Mouse (Mus musculus) macrophage (primary cell): ENCODE data around the gene Large2. TPM values are rescaled to one million over a fixed set of nuclear protein-coding genes. Genes with fewer than 3 reads are reported as not detected.

Experiments used
- polyA plus RNA-seq: library from polyadenylated mRNA; stranded (reverse); fragments of 250-400 nt; gene quantifications from 3 replicates; pipeline ENCODE4 v1.2.4, GENCODE M21; 2018; ENCODE audit warnings: inconsistent platforms

The Large2 gene
- polyA plus RNA-seq, 1 experiment from 2014 or later: not detected

Other genes with a start within 250 kb of the Large2 start
- 5.9 to 14.5 TPM (median 11.3 TPM) in 3 replicates for gene Pex16, start 193 bp downstream of the Large2 start, polyA plus RNA-seq
- gene 1700029I15Rik, start 7.7 kb upstream of the Large2 start, polyA plus RNA-seq: 0.50 to 0.61 TPM (median 0.60 TPM) in 3 replicates
- 0.09 to 0.12 TPM in 2 of 3 replicates, not detected in the other for gene Mapk8ip1, start 26.4 kb upstream of the Large2 start, polyA plus RNA-seq
- 2.4 to 3.5 TPM (median 3.0 TPM) in 3 replicates for gene Cry2, start 59.2 kb upstream of the Large2 start, polyA plus RNA-seq
- gene Slc35c1, start 85.7 kb upstream of the Large2 start, polyA plus RNA-seq: 19.5 to 23.8 TPM (median 21.6 TPM) in 3 replicates
- not detected in 3 replicates for gene Chst1, start 224.8 kb upstream of the Large2 start, polyA plus RNA-seq